In the genomic region with DNA sequence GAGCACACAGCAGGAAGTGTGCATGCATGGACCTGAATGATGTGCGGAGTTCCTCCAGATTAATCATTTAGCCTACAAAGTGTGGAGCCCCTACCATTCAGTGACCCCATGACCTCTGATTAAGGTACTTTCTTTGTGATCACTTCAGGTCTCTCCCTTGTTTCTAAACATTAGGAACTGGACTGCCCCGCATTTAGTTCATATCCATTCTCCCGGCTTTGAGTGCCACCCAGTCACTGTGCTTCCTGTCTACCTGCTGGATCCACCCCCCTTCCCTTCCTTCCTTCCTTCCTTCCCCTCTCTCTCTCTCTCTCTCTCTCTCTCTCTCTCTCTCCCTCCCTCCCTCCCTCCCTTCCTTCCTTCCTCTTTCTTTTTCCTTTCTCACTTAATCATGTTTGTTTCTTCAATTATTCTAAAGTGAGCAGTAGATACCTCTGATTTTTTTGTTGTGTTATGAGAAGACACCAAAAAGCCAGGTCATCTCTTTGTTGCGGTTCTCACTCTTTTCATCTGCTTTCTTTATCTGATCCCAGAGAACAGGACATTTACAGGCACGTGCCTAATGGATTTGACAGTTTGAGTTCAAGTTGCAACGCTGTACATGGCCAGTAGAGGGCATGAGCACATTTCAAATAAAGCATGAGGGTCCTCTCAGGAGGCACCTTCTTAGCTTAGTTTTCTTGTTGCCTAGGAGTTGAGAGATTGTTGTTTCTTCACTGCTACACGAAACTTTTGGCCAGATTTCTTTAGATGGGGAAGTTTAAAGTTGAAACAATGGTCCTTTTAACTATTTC, we compare ENCODE assay signal across 8 mouse cellular contexts.
DNase-seq lines count a peak whose midpoint lies in the region; ATAC-seq and TF ChIP-seq lines count a peak whose summit lies in the region.

No protein-coding gene starts in this region.

- H3ac ChIP-seq in myocyte (ENCODE audit: control insufficient read depth, insufficient read length): no peak overlapping the region

- TF ChIP-seq POLR2A in MEL (IDR thresholded peaks at IDR 0.05; ENCODE audit: control insufficient read depth in 1 of 2, insufficient read depth in 1 of 2, low read depth in 1 of 2, low read length in 2 of 2, poor library complexity in 1 of 2): no peak
- TF ChIP-seq POLR2A in cerebellum, adult 2 months (IDR thresholded peaks at IDR 0.05; ENCODE audit: borderline replicate concordance, insufficient read depth, low read length): no peak
- no peak for TF ChIP-seq POLR2A in myocyte (IDR thresholded peaks at IDR 0.05; ENCODE audit: insufficient read length, low read depth)

- 0 out of 2 replicates have a peak overlapping the region, but pooled peaks have one; percentile 3 for H3K4me2 ChIP-seq in forebrain, postnatal 0 days (ENCODE audit: low read depth)
- no peak overlapping the region for H3K4me2 ChIP-seq in limb, embryonic 13.5 days (replicated peaks)
- no peak overlapping the region for H3K4me2 ChIP-seq in myocyte (ENCODE audit: low read depth)

- H3K4me1 ChIP-seq in MEL (ENCODE audit: control insufficient read depth in 1 of 2, insufficient read depth in 2 of 2, low read length in 2 of 2): no peaks in the 10 kb centered on the region
- H3K4me1 ChIP-seq in cerebellum, adult 2 months (ENCODE audit: control insufficient read depth, insufficient read depth, low read length): peaks cover 5% of the 10 kb centered on the region
- H3K4me1 ChIP-seq in forebrain, postnatal 0 days (ENCODE audit: insufficient read depth): no peaks in the 10 kb centered on the region
- 0 out of 2 replicates have a peak, but pooled peaks cover 4% of the 10 kb centered on the region for H3K4me1 ChIP-seq in limb, embryonic 13.5 days

- H3K79me2 ChIP-seq in MEL (ENCODE audit: control insufficient read depth, insufficient read depth, low read length, poor library complexity) (no peaks in the 10 kb centered on the region), myocyte (ENCODE audit: control insufficient read depth, insufficient read depth) (no peaks in the 10 kb centered on the region)

- H3K4me3 ChIP-seq in MEL (ENCODE audit: control insufficient read depth in 1 of 2, insufficient read depth in 1 of 2, low read depth in 2 of 2, low read length in 2 of 2): no peak overlapping the region
- no peak overlapping the region for H3K4me3 ChIP-seq in cerebellum, adult 2 months (replicated peaks; ENCODE audit: insufficient read depth, low read depth, low read length)
- no peak overlapping the region for H3K4me3 ChIP-seq in forebrain, postnatal 0 days (ENCODE audit: low read depth, low read length)
- no peak overlapping the region for H3K4me3 ChIP-seq in limb, embryonic 13.5 days
- H3K4me3 ChIP-seq in myocyte: no peak overlapping the region

- TF ChIP-seq CTCF in MEL (IDR thresholded peaks at IDR 0.05 in 2 of 3, conservative IDR thresholded peaks at IDR 0.05 in 1 of 3; ENCODE audit: control insufficient read depth in 1 of 3, insufficient read depth in 1 of 3, low read depth in 2 of 3, low read length in 3 of 3, poor library complexity in 1 of 3, severe bottlenecking in 1 of 3): peak; percentile 59 to 83 (median 70)
- TF ChIP-seq CTCF in cerebellum, adult 2 months (IDR thresholded peaks at IDR 0.05; ENCODE audit: borderline replicate concordance, insufficient read depth, low read depth, low read length): peak; percentile 66; the same call in 1 of the 2 replicates
- TF ChIP-seq CTCF in forebrain, postnatal 0 days (IDR thresholded peaks at IDR 0.05; ENCODE audit: low read depth): peak; percentile 96

- peak; percentile 80 for ATAC-seq in forebrain, postnatal 0 days
- ATAC-seq in limb, embryonic 13.5 days (ENCODE audit: low FRiP score, low read depth): peak; percentile 37; the same call in 1 of the 2 replicates

- peak; percentile 18 to 20 for DNase-seq in B cell, adult 2 months
- DNase-seq in MEL (ENCODE audit: low read depth, low spot score): peak; percentile 73
- peak; percentile 70 to 73 for DNase-seq in cerebellum, adult 2 months
- DNase-seq in forebrain, postnatal 0 days: peak; percentile 90
- DNase-seq in kidney, adult 9 months: peak; percentile 69
- DNase-seq in spleen, postnatal 4 days (ENCODE audit: low spot score in 2 of 2): no peak

- TF ChIP-seq RAD21 in MEL (IDR thresholded peaks at IDR 0.05; ENCODE audit: low read depth, low read length): peak; percentile 76

- H3K27ac ChIP-seq in MEL (ENCODE audit: control insufficient read depth, low read depth, low read length): no peak overlapping the region
- H3K27ac ChIP-seq in cerebellum, adult 2 months (ENCODE audit: insufficient read depth, low read length): no peak overlapping the region
- no peak overlapping the region for H3K27ac ChIP-seq in forebrain, postnatal 0 days (ENCODE audit: low read depth, low read length)
- no peak overlapping the region for H3K27ac ChIP-seq in limb, embryonic 13.5 days

- H3K9me3 ChIP-seq in MEL (replicated peaks; ENCODE audit: insufficient read depth, low read length): no peaks in the 10 kb centered on the region
- no peaks in the 10 kb centered on the region for H3K9me3 ChIP-seq in forebrain, postnatal 0 days (ENCODE audit: low read length)
- H3K9me3 ChIP-seq in limb, embryonic 13.5 days: no peaks in the 10 kb centered on the region

- H3K9ac ChIP-seq in MEL (ENCODE audit: control insufficient read depth, low read depth, low read length, poor library complexity, severe bottlenecking): no peak overlapping the region
- H3K9ac ChIP-seq in forebrain, postnatal 0 days: no peak overlapping the region
- no peak overlapping the region for H3K9ac ChIP-seq in limb, embryonic 13.5 days

- no peak for TF ChIP-seq EP300 in MEL (IDR thresholded peaks at IDR 0.05; ENCODE audit: low read depth in 1 of 2, low read length in 2 of 2)

- H3K27me3 ChIP-seq in MEL (ENCODE audit: control insufficient read depth in 1 of 2, insufficient read depth in 2 of 2, low read length in 2 of 2) (no peaks in the 10 kb centered on the region), myocyte (ENCODE audit: control insufficient read depth, insufficient read depth, insufficient read length) (no peaks in the 10 kb centered on the region)
- H3K27me3 ChIP-seq in cerebellum, adult 2 months (ENCODE audit: control insufficient read depth, insufficient read depth, low read length): no peaks in the 10 kb centered on the region
- H3K27me3 ChIP-seq in forebrain, postnatal 0 days (ENCODE audit: insufficient read depth, low read length): no peaks in the 10 kb centered on the region
- no peaks in the 10 kb centered on the region for H3K27me3 ChIP-seq in limb, embryonic 13.5 days

- 18% methylated on average over 7 of the region's 7 CpGs for WGBS in cerebellum, adult 2 months
- 5% methylated on average over 7 of the region's 7 CpGs for WGBS in forebrain, postnatal 0 days
- WGBS in limb, embryonic 13.5 days: 11% methylated on average over 7 of the region's 7 CpGs

- no peaks in the 10 kb centered on the region for H3K36me3 ChIP-seq in MEL (ENCODE audit: control insufficient read depth in 1 of 2, insufficient read depth in 2 of 2, low read length in 2 of 2)
- no peaks in the 10 kb centered on the region for H3K36me3 ChIP-seq in forebrain, postnatal 0 days (ENCODE audit: insufficient read depth)
- H3K36me3 ChIP-seq in limb, embryonic 13.5 days: no peaks in the 10 kb centered on the region
- no peaks in the 10 kb centered on the region for H3K36me3 ChIP-seq in myocyte (ENCODE audit: control insufficient read depth, insufficient read depth)

TF ChIP-seq in MEL, 35 proteins besides CTCF, POLR2A, EP300 and RAD21 (continues in another document):
- TF ChIP-seq BHLHE40 (IDR thresholded peaks at IDR 0.05; ENCODE audit: borderline replicate concordance, low read depth, low read length) (peak; percentile 91), ZC3H11A (IDR thresholded peaks at IDR 0.05; ENCODE audit: low read depth, low read length) (peak; percentile 73), MAZ (IDR thresholded peaks at IDR 0.05; ENCODE audit: low read depth, low read length) (no peak), USF1 (IDR thresholded peaks at IDR 0.05; ENCODE audit: low read depth, low read length) (peak; percentile 49; the same call in 1 of the 2 replicates), ELF1 (IDR thresholded peaks at IDR 0.05; ENCODE audit: low read depth, low read length) (no peak), UBTF (IDR thresholded peaks at IDR 0.05; ENCODE audit: borderline replicate concordance, insufficient read depth, low read depth, low read length) (no peak), ZNF384 (IDR thresholded peaks at IDR 0.05; ENCODE audit: low read depth, low read length) (no peak), SIN3A (IDR thresholded peaks at IDR 0.05; ENCODE audit: low read length) (no peak), GATA1 (IDR thresholded peaks at IDR 0.05; ENCODE audit: low read depth, low read length) (0 out of 2 replicates have a peak, but pooled peaks have one; percentile 37), NELFE (IDR thresholded peaks at IDR 0.05; ENCODE audit: low read depth, low read length) (no peak), ZKSCAN1 (IDR thresholded peaks at IDR 0.05; ENCODE audit: low read depth, low read length) (no peak), MAX (IDR thresholded peaks at IDR 0.05; ENCODE audit: low read length) (peak; percentile 52; the same call in 1 of the 2 replicates), TCF12 (IDR thresholded peaks at IDR 0.05; ENCODE audit: low read depth, low read length) (no peak), TBP (IDR thresholded peaks at IDR 0.05; ENCODE audit: low read depth, low read length) (no peak)

TF ChIP-seq in myocyte, 11 proteins besides CTCF, POLR2A, EP300 and RAD21:
- TF ChIP-seq CEBPB (IDR thresholded peaks at IDR 0.05; ENCODE audit: insufficient read depth, poor library complexity, severe bottlenecking): no peak
- TF ChIP-seq USF1 (IDR thresholded peaks at IDR 0.05; ENCODE audit: low read depth): peak; percentile 38

Comparison
In these comparisons a context has a peak if more than half of its experiments do, and no peak if none do; other contexts are left out.
1. DNase-seq: peak in B cell, adult 2 months (2 of 2), MEL (single experiment), cerebellum, adult 2 months (2 of 2), forebrain, postnatal 0 days (single experiment) and kidney, adult 9 months (single experiment); none in spleen, postnatal 4 days (0 of 2).
2. Peak in every context shown above with its lines, with median percentiles within 50 percentile points of each other: CTCF ChIP-seq.